Mouse (Mus musculus) urinary bladder, postnatal 25 days (tissue): Measurements from ENCODE around the gene Gm3371.
"Not testable (repeated sequence)": the region's sequence is repeated elsewhere in the genome, so short reads cannot be mapped to it uniquely, and the experiment has no call there.

Experiments
- DNase-seq: peaks from one replicate; pipeline ENCODE4 v3.0.0; 2022; ENCODE audit warnings: low spot score

Gm3371 gene

DNA sequence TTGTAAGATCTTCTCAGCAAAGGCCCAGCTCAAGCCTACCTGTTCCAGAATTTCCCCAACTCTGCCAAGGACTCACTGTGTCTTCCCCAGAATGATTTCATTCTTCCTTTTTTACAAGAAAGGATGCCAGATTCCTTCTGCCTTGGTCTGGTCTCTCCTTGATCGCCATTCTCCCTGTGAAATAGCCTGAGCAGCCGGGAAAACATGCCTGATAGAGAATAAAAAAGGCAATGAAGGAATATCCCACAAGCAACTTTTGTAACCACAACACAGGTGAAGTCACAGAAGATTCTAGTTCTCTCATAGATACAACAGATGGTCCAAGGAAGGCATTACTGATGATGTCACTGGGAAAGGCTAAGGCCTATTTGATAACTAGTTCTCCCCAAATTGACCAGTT, at the start of gene Gm3371:
Gm3371 (minus strand) TSS at position 101 of the 400 bp plus-strand sequence.
- not testable (repeated sequence) for DNase-seq

DNA sequence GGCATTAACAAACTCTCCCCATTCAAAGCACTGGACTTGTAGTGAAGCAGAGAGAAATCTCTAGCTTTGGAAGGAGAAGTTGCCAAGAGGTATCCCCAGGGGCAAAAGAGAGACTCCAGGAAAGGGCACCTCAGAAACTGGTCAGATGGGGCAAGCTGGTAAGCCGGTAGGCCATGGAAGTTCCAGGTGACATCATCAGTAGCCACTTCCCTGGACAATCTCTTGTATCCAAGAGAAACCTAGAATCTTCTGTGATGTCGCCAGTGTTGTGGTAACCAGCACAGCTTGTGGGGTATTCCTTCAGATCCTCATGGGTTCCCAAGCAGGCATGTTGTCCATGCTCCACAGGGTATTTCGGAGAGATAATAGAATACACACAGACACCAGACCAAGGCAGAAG, 22.8 kb upstream of the Gm3371 start, which contains the start of gene Gm8232:
Gm8232 (plus strand) TSS at position 301 of the 400 bp plus-strand sequence.
- not testable (repeated sequence) for DNase-seq

DNA sequence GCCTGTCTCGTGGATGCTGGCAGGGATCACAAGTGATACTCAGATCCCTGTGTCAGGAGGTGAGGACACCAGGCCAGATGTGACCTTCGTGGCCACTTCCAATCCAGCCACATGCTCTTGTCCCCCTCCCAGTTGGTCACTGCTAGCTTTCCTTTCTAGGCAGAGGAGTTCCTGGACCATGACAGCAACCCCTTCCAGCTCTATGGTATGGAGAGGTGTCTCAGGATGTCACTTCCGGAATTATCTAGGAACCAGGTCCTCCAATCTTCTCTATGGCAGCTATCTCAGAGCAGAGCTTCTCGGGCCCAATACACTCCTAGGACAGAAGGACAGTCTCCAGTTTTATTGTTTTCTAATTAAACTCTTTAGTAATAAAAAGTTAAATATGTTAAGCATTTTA, 26.3 kb downstream of the Gm3371 start:
- DNase-seq, result not testable (repeated sequence)

DNA sequence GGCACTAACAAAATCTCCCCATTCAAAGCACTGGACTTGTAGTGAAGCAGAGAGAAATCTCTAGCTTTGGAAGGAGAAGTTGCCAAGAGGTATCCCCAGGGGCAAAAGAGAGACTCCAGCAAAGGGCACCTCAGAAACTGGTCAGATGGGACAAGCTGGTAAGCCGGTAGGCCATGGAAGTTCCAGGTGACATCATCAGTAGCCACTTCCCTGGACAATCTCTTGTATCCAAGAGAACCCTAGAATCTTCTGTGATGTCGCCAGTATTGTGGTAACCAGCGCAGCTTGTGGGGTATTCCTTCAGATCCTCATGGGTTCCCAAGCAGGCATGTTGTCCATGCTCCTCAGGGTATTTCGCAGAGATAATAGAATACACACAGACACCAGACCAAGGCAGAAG, 45.4 kb downstream of the Gm3371 start, which contains the start of gene Gm8229:
Gm8229 (plus strand) TSS at position 301 of the 400 bp plus-strand sequence.
- DNase-seq, result not testable (repeated sequence)

- not testable (repeated sequence) for DNase-seq
These were observed 48.2 kb downstream of the Gm3371 start for GRCm38 (mm10) chr14:44362301-44362700.

- not testable (repeated sequence) for DNase-seq
These were observed 49.1 kb downstream of the Gm3371 start for GRCm38 (mm10) chr14:44361416-44361815.
